Mouse (Mus musculus) megakaryocyte, embryonic 14.5 days (primary cell): ENCODE measurements around the gene Notch1.

Source experiments
- FLI1 ChIP-seq: IDR thresholded peaks from 2 replicates; pipeline ENCODE4 v1.6.1; 2012; ENCODE audit warnings: low read length, inconsistent platforms, mixed read lengths
- GATA1 ChIP-seq: IDR thresholded peaks from 3 replicates; pipeline ENCODE4 v1.6.1; 2012; ENCODE audit warnings: mixed read lengths, low read length, inconsistent platforms, borderline replicate concordance

- no peak for TF ChIP-seq GATA1
- no peak for TF ChIP-seq FLI1
Measured at GRCm38 (mm10) chr2:26529221-26529805, 12.8 kb upstream of the Notch1 start.
